Mouse (Mus musculus) heart, embryonic 11.5 days (tissue): ENCODE data around the gene Pde4d. TPM values are rescaled to one million over a fixed set of nuclear protein-coding genes. Genes with fewer than 3 reads are reported as not detected.

ENCODE experiments used
- ATAC-seq: fragments of 200-750 bp; cut with Nextera tagmentation; replicated peaks from 2 replicates; pipeline ENCODE4 v1.8.0; 2017; ENCODE audit warnings: moderate library complexity; ENCODE audit not compliant: insufficient number of reproducible peaks, low FRiP score, low TSS enrichment
- H3K27ac ChIP-seq: fragments of 300-500 bp; sonication (generic); 2 replicates; pipeline ENCODE4 v1.5.1; 2014; ENCODE audit warnings: mild to moderate bottlenecking, low read depth, low read length
- H3K27me3 ChIP-seq: fragments of 300-500 bp; sonication (generic); 2 replicates; pipeline ENCODE4 v1.6.1; 2014; ENCODE audit warnings: mild to moderate bottlenecking, low read length, mixed read lengths; ENCODE audit not compliant: control insufficient read depth, insufficient read depth
- H3K36me3 ChIP-seq: fragments of 300-500 bp; sonication (generic); 2 replicates; pipeline ENCODE4 v1.6.1; 2014; ENCODE audit warnings: mild to moderate bottlenecking, low read length, moderate library complexity, mixed read lengths; ENCODE audit not compliant: control insufficient read depth, insufficient read depth
- H3K4me1 ChIP-seq: fragments of 300-500 bp; sonication (generic); 2 replicates; pipeline ENCODE4 v1.6.1; 2014; ENCODE audit warnings: low read length; ENCODE audit not compliant: control insufficient read depth, insufficient read depth
- H3K4me2 ChIP-seq: fragments of 300-500 bp; sonication (generic); 2 replicates; pipeline ENCODE4 v1.6.1; 2014; ENCODE audit warnings: mild to moderate bottlenecking, moderate library complexity
- H3K4me3 ChIP-seq: fragments of 300-500 bp; sonication (generic); 2 replicates; pipeline ENCODE4 v1.5.1; 2014; ENCODE audit warnings: low read depth, low read length
- H3K9ac ChIP-seq: fragments of 300-500 bp; sonication (generic); 2 replicates; pipeline ENCODE4 v1.6.1; 2014; ENCODE audit warnings: mild to moderate bottlenecking, low read depth, low read length, moderate library complexity
- H3K9me3 ChIP-seq: fragments of 300-500 bp; sonication (generic); replicated peaks from 2 replicates; pipeline ENCODE4 v1.6.1; 2016; ENCODE audit warnings: low read length; ENCODE audit not compliant: control insufficient read depth
- WGBS: fragments of 180-500 bp; shearing (Covaris S2); extraction: QIAGEN DNeasy Blood & Tissue Kit; methylation state at CpG from one replicate; pipeline ENCODE4 v1.1.7; 2014; ENCODE audit not compliant: insufficient replicate concordance; 5-methylcytosine and 5-hydroxymethylcytosine counted together
- polyA plus RNA-seq: library from polyadenylated mRNA; unstranded; fragments of >200 nt; fragmentation: Nextera tagmentation; extraction: Ambion mirVana; gene quantifications from 2 replicates; pipeline ENCODE4 v1.2.1, GENCODE M21; 2014

Gene Pde4d
- polyA plus RNA-seq, 1 experiment from 2014 or later, result 27.8 TPM

- no peak for ATAC-seq
Measured at GRCm38 (mm10) chr13:109441401-109441973, 991.7 kb downstream of the Pde4d start.

GRCm38 (mm10) chr13:109446138-109446537 lies 996.4 kb downstream of the Pde4d start:
- Histone ChIP-seq H3K27ac (no peak overlapping the region), H3K9ac (no peak overlapping the region), H3K27me3 (no peaks in the 10 kb centered on the region), H3K4me2 (no peak overlapping the region), H3K4me3 (no peak overlapping the region), H3K36me3 (no peaks in the 10 kb centered on the region), H3K4me1 (no peaks in the 10 kb centered on the region; the same call in 1 of the 2 replicates), H3K9me3 (no peaks in the 10 kb centered on the region)
- no peak for ATAC-seq
- 85% methylated on average over 7 of the region's 7 CpGs for WGBS

More at GRCm38 (mm10) chr13:109441401-109441973, 991.7 kb downstream of the Pde4d start:
- WGBS, result 36% methylated on average over 12 of the region's 12 CpGs
- H3K36me3 ChIP-seq, result no peaks in the 10 kb centered on the region
- H3K4me2 ChIP-seq, result peak overlapping the region; percentile 79
- no peaks in the 10 kb centered on the region for H3K9me3 ChIP-seq
- H3K9ac ChIP-seq, result 0 out of 2 replicates have a peak overlapping the region, but pooled peaks have one; percentile 16
- peaks cover 5% of the 10 kb centered on the region; the same call in 1 of the 2 replicates for H3K4me1 ChIP-seq
- peak overlapping the region; percentile 50 for H3K4me3 ChIP-seq
- H3K27me3 ChIP-seq, result no peaks in the 10 kb centered on the region
- peak overlapping the region; percentile 60; the same call in 1 of the 2 replicates for H3K27ac ChIP-seq

GRCm38 (mm10) chr13:109448121-109448520 lies 998.4 kb downstream of the Pde4d start:
- Histone ChIP-seq H3K4me2 (no peak overlapping the region), H3K9ac (no peak overlapping the region), H3K27me3 (no peaks in the 10 kb centered on the region), H3K4me1 (no peaks in the 10 kb centered on the region), H3K9me3 (no peaks in the 10 kb centered on the region), H3K4me3 (no peak overlapping the region), H3K27ac (no peak overlapping the region), H3K36me3 (no peaks in the 10 kb centered on the region)
- WGBS, result 78% methylated on average over 5 of the region's 5 CpGs
- no peak for ATAC-seq

GRCm38 (mm10) chr13:109474344-109474743 lies 1024.6 kb downstream of the Pde4d start:
- no peaks in the 10 kb centered on the region for H3K9me3 ChIP-seq
- H3K4me1 ChIP-seq, result 0 out of 2 replicates have a peak, but pooled peaks cover 3% of the 10 kb centered on the region
- H3K4me3 ChIP-seq, result no peak overlapping the region
- H3K36me3 ChIP-seq, result no peaks in the 10 kb centered on the region
- ATAC-seq, result no peak
- no peaks in the 10 kb centered on the region for H3K27me3 ChIP-seq
- H3K4me2 ChIP-seq, result no peak overlapping the region
- no peak overlapping the region for H3K9ac ChIP-seq
- no peak overlapping the region for H3K27ac ChIP-seq

- ATAC-seq, result no peak
- Histone ChIP-seq H3K4me1 (peaks cover 10% of the 10 kb centered on the region; the same call in 1 of the 2 replicates), H3K9me3 (no peaks in the 10 kb centered on the region), H3K27ac (no peak overlapping the region), H3K4me3 (no peak overlapping the region), H3K9ac (no peak overlapping the region), H3K27me3 (no peaks in the 10 kb centered on the region), H3K36me3 (no peaks in the 10 kb centered on the region), H3K4me2 (no peak overlapping the region)
- whole genome bisulfite sequencing, result 21% methylated on average over 7 of the region's 7 CpGs
Measured at GRCm38 (mm10) chr13:109481446-109481845, 1031.7 kb downstream of the Pde4d start.

- ATAC-seq, result no peak
- H3K4me3 ChIP-seq, result no peak overlapping the region
- no peaks in the 10 kb centered on the region for H3K27me3 ChIP-seq
- H3K4me1 ChIP-seq, result peaks cover 3% of the 10 kb centered on the region; the same call in 1 of the 2 replicates
- H3K4me2 ChIP-seq, result no peak overlapping the region
- H3K36me3 ChIP-seq, result no peaks in the 10 kb centered on the region
- no peak overlapping the region for H3K9ac ChIP-seq
- H3K27ac ChIP-seq, result no peak overlapping the region
- 63% methylated on average over 6 of the region's 6 CpGs for whole genome bisulfite sequencing
- H3K9me3 ChIP-seq, result no peaks in the 10 kb centered on the region
Measured at GRCm38 (mm10) chr13:109486166-109486565, 1036.4 kb downstream of the Pde4d start.

GRCm38 (mm10) chr13:109487378-109487777 lies 1037.6 kb downstream of the Pde4d start:
- no peak for ATAC-seq
- Histone ChIP-seq H3K9me3 (no peaks in the 10 kb centered on the region), H3K4me2 (no peak overlapping the region), H3K27me3 (no peaks in the 10 kb centered on the region), H3K9ac (no peak overlapping the region), H3K4me3 (no peak overlapping the region), H3K27ac (no peak overlapping the region), H3K4me1 (no peaks in the 10 kb centered on the region), H3K36me3 (no peaks in the 10 kb centered on the region)
- WGBS, result 55% methylated on average over 2 of the region's 2 CpGs

GRCm38 (mm10) chr13:109490853-109491252 lies 1041.1 kb downstream of the Pde4d start:
- Histone ChIP-seq H3K4me3 (no peak overlapping the region), H3K36me3 (no peaks in the 10 kb centered on the region), H3K9me3 (no peaks in the 10 kb centered on the region), H3K27me3 (no peaks in the 10 kb centered on the region), H3K4me1 (no peaks in the 10 kb centered on the region), H3K27ac (no peak overlapping the region), H3K9ac (no peak overlapping the region), H3K4me2 (no peak overlapping the region)
- ATAC-seq, result no peak
- 57% methylated on average over 2 of the region's 2 CpGs for WGBS

GRCm38 (mm10) chr13:109491829-109492228 lies 1042.1 kb downstream of the Pde4d start:
- H3K9me3 ChIP-seq, result no peaks in the 10 kb centered on the region
- 52% methylated on average over 4 of the region's 4 CpGs for WGBS
- H3K36me3 ChIP-seq, result no peaks in the 10 kb centered on the region
- H3K4me3 ChIP-seq, result no peak overlapping the region
- H3K4me1 ChIP-seq, result no peaks in the 10 kb centered on the region
- H3K27ac ChIP-seq, result no peak overlapping the region
- no peaks in the 10 kb centered on the region for H3K27me3 ChIP-seq
- H3K9ac ChIP-seq, result no peak overlapping the region
- ATAC-seq, result no peak
- H3K4me2 ChIP-seq, result no peak overlapping the region
